Mouse (Mus musculus) naive thymus-derived CD4-positive, alpha-beta T cell, adult 5 months (primary cell): ENCODE data around the gene Traf3ip3. TPM values are rescaled to one million over a fixed set of nuclear protein-coding genes. Genes with fewer than 3 reads are reported as not detected.

Experiments
- polyA plus RNA-seq: library from polyadenylated mRNA; unstranded; fragments of 100-300 nt; shearing (Covaris generic); gene quantifications from one replicate; pipeline ENCODE4 v1.2.1, GENCODE M21; 2017

The Traf3ip3 gene
- 323 TPM for polyA plus RNA-seq

GRCm38 (mm10) chr1:193201383-193201778, at the start of gene Traf3ip3:
TSS of gene Traf3ip3 (minus strand) at chr1:193201703.

GRCm38 (mm10) chr1:193207503-193207902, 6.0 kb upstream of the Traf3ip3 start, which contains the start of gene Lamb3:
TSS of gene Lamb3 (plus strand) at chr1:193207699.

GRCm38 (mm10) chr1:193167746-193168145, 33.8 kb downstream of the Traf3ip3 start, which contains the start of gene A130010J15Rik:
TSS of gene A130010J15Rik (plus strand) at chr1:193168046.

GRCm38 (mm10) chr1:193152872-193153271, 48.6 kb downstream of the Traf3ip3 start, which contains the start of gene Irf6:
TSS of gene Irf6 (plus strand) at chr1:193153111.

GRCm38 (mm10) chr1:193129786-193130455, 71.6 kb downstream of the Traf3ip3 start, which contains the start of gene Diexf:
TSS of gene Diexf (minus strand) at chr1:193130272.

Other genes with a start within 250 kb of the Traf3ip3 start
- not detected for gene Syt14, start 165.9 kb downstream of the Traf3ip3 start, polyA plus RNA-seq
- 7.8 TPM for gene Diexf, start 71.4 kb downstream of the Traf3ip3 start, polyA plus RNA-seq
- 19.7 TPM for gene Irf6, start 48.6 kb downstream of the Traf3ip3 start, polyA plus RNA-seq
- 9.4 TPM for gene A130010J15Rik, start 33.7 kb downstream of the Traf3ip3 start, polyA plus RNA-seq
- gene Lamb3, start 6.0 kb upstream of the Traf3ip3 start, polyA plus RNA-seq = 44.9 TPM
- 85.3 TPM for gene Hsd11b1, start 62.4 kb upstream of the Traf3ip3 start, polyA plus RNA-seq
- 0.95 TPM for gene G0s2, start 71.5 kb upstream of the Traf3ip3 start, polyA plus RNA-seq
- not detected for gene Camk1g, start 168.6 kb upstream of the Traf3ip3 start, polyA plus RNA-seq